ENCODE assay signal across 8 mouse cellular contexts in genomic region chr7:45813787-45814779, GRCm38 (mm10). TPM values are rescaled to one million over a fixed set of nuclear protein-coding genes. Genes with fewer than 3 reads are reported as not detected.
DNase-seq lines count a peak whose midpoint lies in the region; ATAC-seq and TF ChIP-seq lines count a peak whose summit lies in the region.

TSS of gene Cyth2 (minus strand) at chr7:45814581.

- peak; percentile 99 for DNase-seq in gastrocnemius, adult 8-10 months (ENCODE audit: low spot score in 2 of 2)
- peak; percentile 98 for DNase-seq in hindlimb bud, embryonic 11.5 days (ENCODE audit: extremely low spot score, low read depth, low spot score)
- DNase-seq in left cerebral cortex, adult 8-10 months (ENCODE audit: low spot score in 2 of 2) = peak; percentile 95 to 100
- peak; percentile 99 to 100 for DNase-seq in right cerebral cortex, postnatal 10 days (ENCODE audit: low spot score in 2 of 2)
- peak; percentile 98 for DNase-seq in urinary bladder, postnatal 25 days (ENCODE audit: low spot score)

- H3K27ac ChIP-seq in cortical plate, adult 2 months (ENCODE audit: insufficient read depth, low read length) = peak within 1 kb of the TSS; percentile 64

- H3K36me3 ChIP-seq in megakaryocyte, embryonic 14.5 days (replicated peaks; ENCODE audit: low read length) = peaks cover 41% of the 10 kb centered on the region

- no peaks in the 10 kb centered on the region; the same call in 1 of the 2 replicates for H3K4me1 ChIP-seq in cortical plate, adult 2 months (ENCODE audit: control insufficient read depth, insufficient read depth, low read length)
- H3K4me1 ChIP-seq in megakaryocyte, embryonic 14.5 days = peaks cover 39% of the 10 kb centered on the region

- peaks cover 11% of the 10 kb centered on the region for H3K27me3 ChIP-seq in megakaryocyte, embryonic 14.5 days (replicated peaks)

- TF ChIP-seq POLR2A in cortical plate, adult 2 months (IDR thresholded peaks at IDR 0.05; ENCODE audit: extremely low read depth, insufficient read depth, low read length) = peak; percentile 63

- TF ChIP-seq CTCF in cortical plate, adult 2 months (IDR thresholded peaks at IDR 0.05; ENCODE audit: extremely low read depth, insufficient read depth, low read length) = no peak

- H3K4me3 ChIP-seq in cortical plate, adult 2 months (ENCODE audit: insufficient read depth, low read length) = peak within 1 kb of the TSS; percentile 94
- peak within 1 kb of the TSS; percentile 94 for H3K4me3 ChIP-seq in megakaryocyte, embryonic 14.5 days (replicated peaks)

- H3K9me3 ChIP-seq in megakaryocyte, embryonic 14.5 days = no peaks in the 10 kb centered on the region

- ATAC-seq in activated CD4-positive, CD25-positive, alpha-beta regulatory T cell, adult 4 months = peak; percentile 97

RNA-seq across cellular contexts. Expression of gene Cyth2, which starts in this region (rescaled TPM):
- polyA plus RNA-seq in activated CD4-positive, CD25-positive, alpha-beta regulatory T cell, adult 4 months (2017; shearing (Covaris generic)) = 10 to 100 TPM; 13.0 to 14.4 TPM
- 161 and 162 TPM in 2 replicates for polyA plus RNA-seq in cortical plate, adult 2 months (2012; rRNA removed)
- total RNA-seq in gastrocnemius, adult 8-10 months (2022) = 10 to 100 TPM; 25.2 to 34.3 (median 30.8) TPM
- total RNA-seq in left cerebral cortex, adult 8-10 months (2022) = 100 to 1,000 TPM; 184 to 196 (median 188) TPM
- polyA plus RNA-seq in megakaryocyte, embryonic 14.5 days (2012; ENCODE audit: insufficient read depth, low replicate concordance) = 157 and 160 TPM in 2 replicates

Comparison
In these comparisons a context has a peak if more than half of its experiments do, and no peak if none do; other contexts are left out.
1. Peak in every context shown above with its lines: DNase-seq, ATAC-seq, H3K4me3 ChIP-seq and H3K27ac ChIP-seq.
2. RNA of gene Cyth2 (total RNA-seq): 184 to 196 TPM in left cerebral cortex, adult 8-10 months; 25.2 to 34.3 TPM in gastrocnemius, adult 8-10 months; every median in the first group is over 4 times any median in the second.
3. RNA of gene Cyth2 (polyA plus RNA-seq): 161 to 162 TPM in cortical plate, adult 2 months and 157 to 160 TPM in megakaryocyte, embryonic 14.5 days; 13.0 to 14.4 TPM in activated CD4-positive, CD25-positive, alpha-beta regulatory T cell, adult 4 months; every median in the first group is over 10 times any median in the second.